Mouse (Mus musculus): Measurements from ENCODE around the gene Tpra1.

DNA sequence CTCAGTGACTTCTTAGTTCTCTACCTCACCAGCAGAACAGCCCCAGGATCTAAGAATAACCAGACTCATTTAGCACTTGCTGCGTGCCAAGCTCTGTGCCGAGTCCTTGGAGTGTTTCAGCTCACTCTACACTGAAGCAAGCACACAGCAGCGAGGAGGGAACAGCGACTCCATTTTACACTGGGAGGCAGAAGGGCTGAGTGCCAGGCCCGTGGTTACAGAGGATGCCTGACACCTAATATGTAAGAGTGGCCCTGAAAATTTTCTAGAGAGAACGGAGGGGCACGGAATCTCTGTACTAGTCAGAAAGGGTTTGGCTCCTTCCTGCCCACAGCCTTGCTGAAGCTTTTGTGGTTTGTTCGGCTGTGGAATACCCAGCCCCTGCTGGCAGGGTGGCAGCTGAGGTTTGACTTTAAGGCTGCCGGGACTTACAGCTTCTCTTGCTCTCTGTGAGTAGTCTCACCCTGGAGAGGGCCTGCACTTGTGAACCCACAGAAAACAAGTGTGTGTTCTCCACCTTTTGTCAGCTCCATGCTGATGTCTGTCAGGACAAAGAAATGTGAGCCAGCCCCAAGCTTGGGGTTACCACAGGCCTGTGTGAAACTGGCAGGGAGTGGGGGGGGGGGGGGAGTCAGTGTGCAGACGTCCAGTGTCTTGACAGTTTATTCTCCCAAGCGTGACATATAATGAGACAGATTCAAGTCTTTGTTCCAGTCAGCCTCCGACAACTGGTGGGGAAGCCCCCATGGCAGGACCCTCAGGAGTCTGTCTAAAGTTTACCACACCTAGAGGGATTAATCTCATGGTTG lies 37.4 kb downstream of the Tpra1 start:
- no peak for TF ChIP-seq POLR2A (IDR thresholded peaks at IDR 0.05; ENCODE audit: borderline replicate concordance, control insufficient read depth, low read depth, low read length)
- no peak for TF ChIP-seq CTCF (IDR thresholded peaks at IDR 0.05; ENCODE audit: control insufficient read depth, insufficient read depth, low read length)

Measured in bone marrow, adult 2 months (tissue).